In the genomic region with DNA sequence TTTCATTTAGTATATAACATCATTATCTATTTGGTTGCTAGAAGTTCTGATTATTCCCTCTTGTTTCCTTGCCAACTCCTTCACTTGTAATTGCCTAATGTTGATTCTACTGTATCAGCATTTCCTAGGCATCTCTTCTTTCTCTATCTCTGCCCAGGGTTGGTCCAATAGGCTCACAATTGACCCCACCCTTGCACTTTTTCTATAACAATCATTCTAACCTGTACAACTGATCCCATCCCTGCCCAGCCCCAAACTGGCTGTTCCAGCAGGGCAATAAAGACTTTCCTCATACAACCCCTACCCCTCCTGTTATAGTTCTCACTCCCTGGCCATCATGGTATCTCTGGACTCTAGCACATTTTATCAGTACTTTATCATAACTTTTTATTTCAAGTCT, we compare ENCODE assay signal across 21 mouse cellular contexts.
"Had no signal": no experiment of that assay in that cellular context is flagged by ENCODE, and none has a peak within 500 bp of the region (broad histone marks: within the 10 kb centered on the region; RNA-seq: fewer than 3 reads in every experiment).

No protein-coding gene starts in this region.

- H3K4me2 ChIP-seq: liver, embryonic 12.5 days; liver, embryonic 15.5 days; lung, embryonic 15.5 days; midbrain, embryonic 12.5 days; midbrain, embryonic 15.5 days; neural tube, embryonic 12.5 days; neural tube, embryonic 15.5 days had no signal

- H3K9me3 ChIP-seq: liver, embryonic 12.5 days; liver, embryonic 15.5 days; lung, embryonic 15.5 days; midbrain, embryonic 12.5 days; midbrain, embryonic 15.5 days; neural tube, embryonic 12.5 days; neural tube, embryonic 15.5 days had no signal

- H3K4me1 ChIP-seq: liver, embryonic 12.5 days; liver, embryonic 15.5 days; midbrain, embryonic 12.5 days; midbrain, embryonic 15.5 days; neural tube, embryonic 12.5 days; neural tube, embryonic 15.5 days had no signal

- H3K9ac ChIP-seq: liver, embryonic 12.5 days; liver, embryonic 15.5 days; lung, embryonic 15.5 days; midbrain, embryonic 12.5 days; midbrain, embryonic 15.5 days; neural tube, embryonic 12.5 days; neural tube, embryonic 15.5 days had no signal

- H3K4me3 ChIP-seq: layer of hippocampus, adult 2 months; liver, embryonic 12.5 days; liver, embryonic 15.5 days; lung, embryonic 15.5 days; midbrain, embryonic 12.5 days; midbrain, embryonic 15.5 days; neural tube, embryonic 12.5 days; neural tube, embryonic 15.5 days had no signal

- H3K27ac ChIP-seq: hindbrain, postnatal 0 days; kidney, postnatal 0 days; layer of hippocampus, adult 2 months; liver, embryonic 12.5 days; liver, embryonic 15.5 days; lung, embryonic 15.5 days; macrophage; midbrain, embryonic 12.5 days; midbrain, embryonic 15.5 days; neural tube, embryonic 12.5 days; neural tube, embryonic 15.5 days had no signal

- H3K36me3 ChIP-seq: liver, embryonic 12.5 days; liver, embryonic 15.5 days; lung, embryonic 15.5 days; midbrain, embryonic 12.5 days; midbrain, embryonic 15.5 days; neural tube, embryonic 12.5 days; neural tube, embryonic 15.5 days had no signal

- DNase-seq: kidney, adult 2 months; kidney, postnatal 36 days; layer of hippocampus, adult 9-11 months; layer of hippocampus, postnatal 36 days; right cerebral cortex, adult 18-20 months; right cerebral cortex, postnatal 14 days; right cerebral cortex, postnatal 4 days; spleen, adult 18-20 months; thymus, postnatal 25 days had no signal

- H3K27me3 ChIP-seq: liver, embryonic 12.5 days; lung, embryonic 15.5 days; midbrain, embryonic 12.5 days; midbrain, embryonic 15.5 days; neural tube, embryonic 12.5 days; neural tube, embryonic 15.5 days had no signal

- ATAC-seq: hindbrain, postnatal 0 days; inflammation-experienced regulatory T-cells, adult 6 months; liver, embryonic 12.5 days; midbrain, embryonic 15.5 days had no signal
